Mouse (Mus musculus) T-cell, adult 66 days (primary cell): ENCODE data around the gene Angpt4. TPM values are rescaled to one million over a fixed set of nuclear protein-coding genes. Genes with fewer than 3 reads are reported as not detected.

Experiments used
- total RNA-seq, 2 experiments: library from RNA; stranded (reverse); gene quantifications; 3 replicates in 1 of 2; 4 replicates in 1 of 2; pipeline ENCODE4 v1.2.4; 2023

Angpt4 gene
- total RNA-seq: not detected

DNA sequence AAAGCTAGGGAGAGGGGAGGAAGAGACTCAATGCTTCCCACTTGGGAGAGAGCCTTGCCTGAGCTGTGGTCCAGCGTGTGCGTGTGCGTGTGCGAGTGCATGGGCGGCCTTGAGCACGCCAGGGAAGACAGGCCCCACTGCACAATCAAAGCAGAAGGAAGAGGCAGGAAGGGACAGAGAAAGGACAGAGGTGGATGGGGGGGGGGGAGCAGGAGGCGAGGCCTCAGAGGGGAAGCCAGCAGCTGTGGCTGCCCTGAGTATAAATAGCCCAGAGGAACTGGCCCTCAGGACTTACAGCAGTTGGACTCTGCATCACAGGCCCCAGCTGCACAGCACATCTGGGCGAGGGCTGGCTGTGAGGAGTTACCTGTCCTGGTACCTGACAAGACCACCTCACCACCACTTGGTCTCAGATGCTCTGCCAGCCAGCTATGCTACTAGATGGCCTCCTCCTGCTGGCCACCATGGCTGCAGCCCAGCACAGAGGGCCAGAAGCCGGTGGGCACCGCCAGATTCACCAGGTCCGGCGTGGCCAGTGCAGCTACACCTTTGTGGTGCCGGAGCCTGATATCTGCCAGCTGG, at the start of gene Angpt4:
Gene Angpt4, plus strand, starts transcription at position 292 of the 582 bp plus-strand sequence.

DNA sequence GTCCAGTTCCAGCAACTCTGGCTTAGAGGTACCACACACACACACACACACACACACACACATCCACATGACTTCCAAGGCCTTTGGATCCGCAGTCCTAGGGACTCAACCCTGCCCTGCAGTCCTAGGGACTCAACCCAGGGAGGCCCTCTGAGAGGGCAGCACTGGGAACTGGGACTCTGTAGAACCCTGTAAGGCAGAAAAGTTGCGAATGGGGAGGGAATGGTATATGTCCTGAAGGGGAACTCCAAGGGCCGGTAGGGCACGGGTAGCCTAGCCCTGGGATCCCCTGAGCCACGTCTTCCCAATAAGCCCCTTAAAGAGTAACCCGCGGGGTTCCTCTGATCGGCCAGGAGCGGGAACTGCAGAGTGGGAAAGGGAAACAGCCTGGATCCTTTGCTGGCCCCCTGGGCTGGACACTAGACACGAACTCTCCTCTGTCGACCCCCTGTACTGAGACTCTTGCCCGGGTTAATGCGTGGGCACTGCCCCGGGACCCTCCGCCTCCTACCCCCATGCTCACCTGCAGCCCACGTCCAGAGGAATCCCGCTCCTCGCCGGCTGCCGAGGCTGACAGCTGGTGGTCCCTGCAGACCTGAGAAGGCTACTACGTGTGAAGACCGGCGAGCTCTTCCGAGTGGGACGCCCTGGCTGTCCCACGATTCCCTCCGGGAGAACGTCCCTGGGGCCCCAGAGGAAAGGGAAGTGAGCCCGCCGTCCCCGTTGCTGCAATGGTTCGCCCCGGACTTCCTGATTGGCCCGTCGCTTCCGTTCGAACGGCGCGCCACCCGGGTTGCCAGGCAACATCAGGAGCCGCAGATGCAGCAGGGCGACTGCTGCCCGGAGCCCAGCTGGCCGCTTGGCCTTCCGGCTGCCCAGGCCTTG, 68.7 kb downstream of the Angpt4 start, which contains the start of gene Fam110a:
Gene Fam110a, minus strand, starts transcription at position 750 of the 885 bp plus-strand sequence.

Other genes starting within 250 kb of the Angpt4 start
- gene Rad21l, start 242.7 kb upstream of the Angpt4 start, total RNA-seq: not detected
- gene Tmem74b, start 209.2 kb upstream of the Angpt4 start, total RNA-seq: not detected
- 10 to 100 TPM; 51.1 to 59.9 TPM for gene Psmf1, start 167.0 kb upstream of the Angpt4 start, total RNA-seq
- gene Rspo4, start 68.3 kb upstream of the Angpt4 start, total RNA-seq: not detected
- 1 to 10 TPM; 6.0 to 6.9 TPM for gene Fam110a, start 69.0 kb downstream of the Angpt4 start, total RNA-seq
- gene Slc52a3, start 85.3 kb downstream of the Angpt4 start, total RNA-seq: 1 to 10 TPM; 2.3 to 3.2 TPM
- not detected for gene Scrt2, start 170.3 kb downstream of the Angpt4 start, total RNA-seq
- under 1 TPM in 1 of 2 experiments, not detected in 1; 0.76 TPM for gene Srxn1, start 194.3 kb downstream of the Angpt4 start, total RNA-seq
- gene Tcf15, start 232.4 kb downstream of the Angpt4 start, total RNA-seq: not detected